Mouse (Mus musculus) spleen, adult 2 months (tissue): Measurements from ENCODE around the gene H2-M10.2.
"Not testable (repeated sequence)": the region's sequence is repeated elsewhere in the genome, so short reads cannot be mapped to it uniquely, and the experiment has no call there.

Experiments
- CTCF ChIP-seq: fragments of 200-500 bp; IDR thresholded peaks from 2 replicates; pipeline ENCODE4 v1.5.1; 2011; ENCODE audit warnings: mild to moderate bottlenecking, inconsistent platforms; ENCODE audit not compliant: insufficient read depth, insufficient read length, insufficient replicate concordance; ENCODE audit errors: extremely low read depth
- POLR2A ChIP-seq: fragments of 200-500 bp; IDR thresholded peaks from 2 replicates; pipeline ENCODE4 v1.6.1; 2011; ENCODE audit warnings: low read depth, low read length, inconsistent platforms

DNA sequence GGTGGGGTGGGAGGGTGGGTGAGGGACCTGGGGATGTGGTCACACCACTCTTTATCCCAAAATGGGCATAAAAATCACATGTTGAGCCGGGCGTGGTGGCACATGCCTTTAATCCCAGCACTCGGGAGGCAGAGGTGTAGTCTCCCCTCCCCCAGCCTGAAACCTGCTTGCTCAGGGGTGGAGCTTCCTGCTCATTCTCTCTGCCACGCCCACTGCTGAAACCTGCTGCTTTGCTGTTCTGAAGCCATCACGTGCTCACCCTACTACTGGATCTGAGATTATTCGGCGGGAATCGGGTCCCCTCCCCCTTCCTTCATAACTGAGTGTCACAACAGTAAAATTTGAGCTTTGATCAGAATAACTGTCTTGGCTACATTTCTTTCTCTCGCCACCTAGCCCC lies 51.0 kb downstream of the H2-M10.2 start:
- not testable (repeated sequence) for TF ChIP-seq POLR2A, CTCF
